Mouse (Mus musculus) G1E-ER4 (cell line): Measurements from ENCODE around the gene Kmt2e. TPM values are rescaled to one million over a fixed set of nuclear protein-coding genes. Genes with fewer than 3 reads are reported as not detected.

ENCODE experiments used
- GATA1 ChIP-seq: IDR thresholded peaks from one replicate; pipeline ENCODE4 v1.8.0; 2012; ENCODE audit warnings: low read length, inconsistent platforms
- polyA plus RNA-seq: library from polyadenylated mRNA; stranded (reverse); fragments of >175 nt; gene quantifications from 2 replicates; pipeline ENCODE4 v1.2.3, GENCODE M21; 2012

The Kmt2e gene
- polyA plus RNA-seq, 1 experiment = 11.8 TPM

DNA sequence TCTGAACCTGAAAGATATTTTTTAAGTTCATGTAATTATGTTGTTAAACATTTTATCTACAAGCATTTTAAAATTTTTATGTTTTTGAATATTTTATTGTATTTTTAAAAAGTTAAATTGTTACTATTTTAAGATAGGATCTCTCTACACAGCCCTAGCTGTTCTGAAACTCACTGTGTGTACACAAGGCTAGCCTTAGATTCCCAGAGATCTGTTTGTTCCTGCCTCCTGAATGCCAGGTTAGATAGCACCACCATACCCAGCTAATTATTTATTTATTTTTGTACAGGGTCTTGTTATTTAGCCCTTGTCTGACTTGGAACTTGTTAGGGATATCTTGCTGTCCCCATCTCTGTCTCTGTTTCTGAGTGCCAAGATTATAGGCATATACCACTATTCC, 6.3 kb downstream of the Kmt2e start:
- no peak for TF ChIP-seq GATA1

DNA sequence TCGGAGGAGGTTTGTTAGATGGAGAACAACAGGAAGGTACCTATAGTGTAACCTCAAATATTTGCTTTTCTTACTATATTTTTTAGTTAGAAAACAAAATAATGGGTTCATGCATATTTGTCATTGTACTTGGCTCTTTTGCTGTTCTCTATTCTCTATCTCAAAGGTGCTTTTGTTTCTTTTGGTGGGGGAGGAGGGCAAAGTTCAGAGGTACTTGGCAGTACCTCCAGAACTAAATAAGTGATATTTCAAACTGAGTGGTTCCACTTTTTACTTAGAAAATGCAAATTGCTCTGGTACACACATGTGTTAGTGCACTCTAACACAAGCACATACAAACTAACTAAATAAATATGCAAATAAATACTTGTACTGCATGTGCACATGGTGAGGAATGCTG, 7.7 kb downstream of the Kmt2e start:
- TF ChIP-seq GATA1 = no peak

- peak; percentile 66 for TF ChIP-seq GATA1
These were observed 10.2 kb downstream of the Kmt2e start for GRCm38 (mm10) chr5:23444411-23444810.

GRCm38 (mm10) chr5:23461688-23462087, 27.4 kb downstream of the Kmt2e start:
- TF ChIP-seq GATA1 = no peak

GRCm38 (mm10) chr5:23464247-23464646, 30.0 kb downstream of the Kmt2e start:
- TF ChIP-seq GATA1 = no peak

GRCm38 (mm10) chr5:23464743-23465142, 30.5 kb downstream of the Kmt2e start:
- no peak for TF ChIP-seq GATA1

DNA sequence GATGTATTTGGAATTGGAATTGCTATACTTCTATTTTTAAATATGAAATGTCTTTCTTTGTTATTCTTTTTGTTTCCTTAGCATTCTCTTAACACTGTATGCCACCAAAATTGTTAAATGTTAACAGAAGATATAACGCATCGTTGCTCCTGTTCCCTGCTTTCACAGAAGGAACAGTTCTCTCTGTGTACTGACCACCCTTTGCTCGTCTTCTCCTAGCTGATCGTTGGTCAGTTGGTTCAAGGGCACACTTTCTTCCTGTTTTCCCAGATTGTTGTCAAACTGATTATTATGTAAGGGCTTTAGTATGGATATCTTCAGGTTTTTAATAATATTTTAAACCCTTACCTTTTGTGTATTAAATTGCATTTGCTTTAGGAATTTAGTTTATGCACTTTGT, 32.3 kb downstream of the Kmt2e start:
- TF ChIP-seq GATA1 = no peak

DNA sequence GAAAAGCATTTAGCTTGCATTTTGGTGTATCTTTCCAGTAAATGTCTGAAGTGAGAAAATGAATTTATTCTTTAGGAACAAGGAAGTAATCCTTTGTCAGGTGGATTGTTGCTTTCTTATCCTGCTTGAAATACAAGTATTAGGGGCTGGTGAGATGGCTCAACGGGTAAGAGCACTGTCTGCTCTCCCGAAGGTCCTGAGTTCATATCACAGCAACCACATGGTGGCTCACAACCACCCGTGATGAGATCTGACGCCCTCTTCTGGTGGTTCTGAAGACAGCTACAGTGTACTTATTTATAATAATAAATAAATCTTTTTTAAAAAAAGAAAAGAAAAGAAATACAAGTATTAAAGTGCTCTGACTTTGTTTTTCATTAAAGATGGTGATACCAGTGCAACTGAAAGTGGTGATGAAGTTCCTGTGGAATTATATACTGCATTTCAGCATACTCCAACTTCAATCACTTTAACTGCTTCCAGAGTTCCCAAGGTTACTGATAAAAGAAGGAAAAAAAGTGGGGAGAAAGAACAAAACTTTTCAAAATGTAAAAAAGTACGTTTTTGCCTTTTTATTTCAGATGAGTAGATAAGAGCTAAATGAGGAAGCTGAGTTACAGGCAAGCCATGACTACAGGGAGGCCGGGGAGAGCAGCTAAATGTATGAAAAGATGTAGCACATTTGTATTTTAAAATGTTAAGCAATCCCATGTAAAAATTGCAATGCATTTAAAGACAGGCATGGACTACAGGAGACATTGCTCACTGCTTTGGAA, 39.0 kb downstream of the Kmt2e start:
- no peak for TF ChIP-seq GATA1

DNA sequence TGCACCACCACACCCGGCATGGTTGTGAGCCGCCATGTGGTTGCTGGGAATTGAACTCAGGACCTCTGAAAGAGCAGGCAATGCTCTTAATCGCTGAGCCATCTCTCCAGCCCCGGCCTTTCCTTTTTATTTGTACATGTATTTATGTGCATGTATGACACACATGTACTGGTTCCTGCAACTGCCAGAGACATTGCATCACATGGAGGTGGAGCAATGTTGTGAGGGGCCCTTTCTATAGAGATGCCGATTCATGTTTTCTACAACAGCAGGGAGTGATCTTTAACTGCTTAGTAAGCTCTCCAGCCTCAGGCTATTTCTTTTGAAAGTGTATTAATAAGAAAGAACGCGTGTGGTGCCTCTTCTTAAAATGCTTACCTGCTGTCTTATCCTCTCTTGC, 49.6 kb downstream of the Kmt2e start:
- TF ChIP-seq GATA1 = no peak

- TF ChIP-seq GATA1 = no peak
These were observed 55.0 kb downstream of the Kmt2e start for GRCm38 (mm10) chr5:23489231-23489630.

DNA sequence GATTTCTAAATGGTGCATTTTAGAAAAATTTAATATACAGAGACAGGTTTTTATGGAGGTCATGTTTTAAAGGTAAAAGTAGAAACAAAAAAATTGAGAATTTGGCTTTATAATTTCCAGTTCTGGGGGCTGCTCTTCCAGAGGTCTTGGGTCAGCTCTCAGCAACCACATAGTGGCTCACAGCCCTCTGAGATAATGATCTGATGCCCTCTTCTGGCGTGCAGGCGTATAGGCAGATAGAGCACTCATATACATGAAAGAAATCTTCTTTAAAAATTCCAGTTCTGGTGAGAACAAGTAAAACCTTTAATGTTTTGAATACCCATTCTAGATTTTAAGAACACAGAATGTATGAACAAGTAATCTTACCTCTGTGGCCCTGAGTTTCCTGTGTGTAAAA, 56.6 kb downstream of the Kmt2e start:
- TF ChIP-seq GATA1 = no peak

GRCm38 (mm10) chr5:23496396-23496795, 62.2 kb downstream of the Kmt2e start:
- TF ChIP-seq GATA1 = no peak

- no peak for TF ChIP-seq GATA1
These were observed 62.7 kb downstream of the Kmt2e start for GRCm38 (mm10) chr5:23496933-23497332.

GRCm38 (mm10) chr5:23497920-23498319, 63.7 kb downstream of the Kmt2e start:
- no peak for TF ChIP-seq GATA1

DNA sequence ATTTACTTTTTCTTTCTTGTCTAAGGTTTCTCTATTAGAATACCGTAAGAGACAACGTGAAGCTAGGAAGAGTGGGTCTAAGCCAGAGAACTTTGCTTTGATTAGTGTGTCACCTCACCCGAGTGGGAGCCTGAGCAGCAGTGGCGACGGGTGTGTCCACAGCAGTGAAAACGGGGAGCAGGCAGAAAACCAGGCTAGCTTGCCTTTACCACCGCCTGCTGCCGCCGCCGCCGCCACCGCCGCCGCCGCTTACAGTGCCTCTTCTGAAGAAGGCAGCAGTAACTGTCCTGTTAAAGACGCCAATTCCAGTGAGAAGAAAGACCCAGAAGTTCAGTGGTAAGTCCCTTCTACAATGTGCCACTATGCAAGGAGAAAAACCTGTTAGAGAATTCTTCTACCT, 65.0 kb downstream of the Kmt2e start:
- no peak for TF ChIP-seq GATA1

- no peak for TF ChIP-seq GATA1
These were observed 66.5 kb downstream of the Kmt2e start for GRCm38 (mm10) chr5:23500715-23501114.

- no peak for TF ChIP-seq GATA1
These were observed 67.5 kb downstream of the Kmt2e start for GRCm38 (mm10) chr5:23501582-23502316.

DNA sequence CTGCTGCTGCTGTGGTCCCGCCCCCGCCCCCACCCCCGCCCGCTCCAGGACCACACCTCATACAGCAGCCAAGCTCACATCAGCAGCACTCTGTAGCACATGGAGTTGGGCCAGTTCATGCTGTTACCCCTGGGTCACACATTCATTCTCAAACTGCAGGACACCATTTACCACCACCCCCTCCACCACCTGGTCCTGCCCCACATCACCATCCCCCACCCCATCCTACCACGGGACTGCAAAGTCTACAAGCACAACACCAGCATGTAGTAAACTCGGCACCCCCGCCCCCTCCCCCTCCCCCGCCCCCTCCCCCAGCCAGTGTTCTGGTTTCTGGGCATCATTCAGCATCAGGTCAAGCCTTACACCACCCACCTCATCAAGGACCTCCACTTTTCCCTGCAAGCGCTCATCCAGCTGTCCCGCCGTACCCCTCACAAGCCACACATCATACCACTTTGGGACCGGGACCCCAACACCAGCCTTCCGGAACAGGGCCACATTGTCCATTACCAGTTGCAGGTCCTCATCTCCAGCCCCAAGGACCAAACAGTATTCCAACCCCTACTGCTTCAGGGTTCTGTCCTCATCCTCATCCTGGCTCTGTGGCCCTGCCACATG, 68.2 kb downstream of the Kmt2e start:
- no peak for TF ChIP-seq GATA1
